Mouse (Mus musculus) frontal cortex, postnatal 14 days (tissue): Measurements from ENCODE around the gene Smarcc2.
A peak's percentile ranks its signal among the peaks of the same experiment; 100 is the strongest.

ENCODE experiments used
- DNase-seq, 2 experiments: peaks; one replicate each; pipeline ENCODE4 v3.0.0; 2022; ENCODE audit warnings: low spot score in 2 of 2

The Smarcc2 gene

GRCm38 (mm10) chr10:128516677-128517076 lies 57.6 kb downstream of the Smarcc2 start:
- DNase-seq, result no peak

- no peak for DNase-seq
Observed at GRCm38 (mm10) chr10:128518833-128519232, 59.8 kb downstream of the Smarcc2 start.

- DNase-seq, result no peak
Observed at GRCm38 (mm10) chr10:128520591-128520990, 61.5 kb downstream of the Smarcc2 start.

- DNase-seq, result no peak
Observed at GRCm38 (mm10) chr10:128522351-128522750, 63.3 kb downstream of the Smarcc2 start.

GRCm38 (mm10) chr10:128524111-128524731 lies 65.2 kb downstream of the Smarcc2 start:
- no peak for DNase-seq

GRCm38 (mm10) chr10:128524732-128525662 lies 65.9 kb downstream of the Smarcc2 start:
- DNase-seq, result peak in 1 of 2 experiments; percentile 25

GRCm38 (mm10) chr10:128525671-128526308 lies 66.7 kb downstream of the Smarcc2 start, which contains the start of gene Esyt1:
Gene Esyt1 (minus strand): TSS chr10:128525871.
- DNase-seq, result peak; percentile 83 to 88

- no peak for DNase-seq
Observed at GRCm38 (mm10) chr10:128526366-128527356, 67.6 kb downstream of the Smarcc2 start.

GRCm38 (mm10) chr10:128535206-128535605 lies 76.2 kb downstream of the Smarcc2 start:
- no peak for DNase-seq

GRCm38 (mm10) chr10:128535624-128536265 lies 76.7 kb downstream of the Smarcc2 start:
- DNase-seq, result no peak

- DNase-seq, result peak; percentile 80 to 81
Observed at GRCm38 (mm10) chr10:128536266-128536940, 77.4 kb downstream of the Smarcc2 start.

GRCm38 (mm10) chr10:128538340-128538870 lies 79.4 kb downstream of the Smarcc2 start:
- no peak for DNase-seq
